Mouse (Mus musculus) gastrocnemius, postnatal 36 days (tissue): ENCODE data around the gene Rab11fip4. TPM values are rescaled to one million over a fixed set of nuclear protein-coding genes. Genes with fewer than 3 reads are reported as not detected.
"Not testable (repeated sequence)": the region's sequence is repeated elsewhere in the genome, so short reads cannot be mapped to it uniquely, and the experiment has no call there.

Source experiments
- DNase-seq, 2 experiments: peaks; one replicate each; pipeline ENCODE4 v3.0.0; 2022
- intact Hi-C: fragments of 180-260 bp; cut with DNase I; formaldehyde crosslinking; loops from one replicate; pipeline ENCODE4 v1.15.1; 2025
- total RNA-seq, 2 experiments: library from RNA; stranded (reverse); gene quantifications; 2 replicates each; pipeline ENCODE4 v1.2.3; 2021

Gene Rab11fip4
- total RNA-seq, 2 experiments from 2014 or later, result 0.44 to 0.77 TPM

DNA sequence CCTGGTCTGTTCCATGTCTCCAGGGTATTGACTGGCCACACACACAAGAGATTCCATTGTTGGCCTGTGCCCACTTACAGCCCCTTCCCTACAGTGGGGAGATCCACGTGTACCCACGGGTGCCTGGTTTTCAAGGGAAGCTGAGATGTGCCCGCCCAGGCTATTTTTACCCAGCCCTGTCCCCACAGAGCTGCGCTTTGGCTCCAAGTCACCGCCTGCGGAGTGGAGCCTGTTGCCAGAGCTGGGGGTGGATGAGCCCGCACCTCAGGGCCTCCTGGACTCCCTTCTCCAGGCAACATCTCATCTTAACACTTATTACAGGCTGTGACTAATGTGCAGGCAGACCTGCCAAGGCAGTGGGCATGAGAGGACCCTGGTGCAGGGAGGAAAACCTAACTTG lies 83.6 kb downstream of the Rab11fip4 start:
- peak in 1 of 2 experiments; percentile 36 for DNase-seq
- intact Hi-C loops, result no loop called here

DNA sequence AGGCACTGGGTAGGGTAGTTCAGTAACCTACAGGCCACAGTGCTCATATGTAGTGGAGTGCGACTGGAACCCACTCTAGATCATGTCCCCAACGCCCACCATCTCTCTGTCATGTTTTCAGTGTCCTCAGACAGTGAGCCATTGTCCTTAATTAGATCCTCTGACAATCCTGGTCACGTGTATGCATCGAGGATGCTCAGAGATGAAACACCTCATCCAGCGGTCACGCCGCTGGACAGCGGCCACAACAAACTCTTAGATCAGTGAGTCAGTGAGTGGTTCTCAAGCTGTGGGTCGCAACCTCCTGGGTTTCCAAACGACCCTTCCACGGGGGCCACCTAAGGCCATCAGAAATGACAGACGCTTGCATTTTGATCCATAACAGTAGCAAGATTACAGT lies 84.3 kb downstream of the Rab11fip4 start:
- DNase-seq, result no peak
- intact Hi-C loops, result no loop called here

DNA sequence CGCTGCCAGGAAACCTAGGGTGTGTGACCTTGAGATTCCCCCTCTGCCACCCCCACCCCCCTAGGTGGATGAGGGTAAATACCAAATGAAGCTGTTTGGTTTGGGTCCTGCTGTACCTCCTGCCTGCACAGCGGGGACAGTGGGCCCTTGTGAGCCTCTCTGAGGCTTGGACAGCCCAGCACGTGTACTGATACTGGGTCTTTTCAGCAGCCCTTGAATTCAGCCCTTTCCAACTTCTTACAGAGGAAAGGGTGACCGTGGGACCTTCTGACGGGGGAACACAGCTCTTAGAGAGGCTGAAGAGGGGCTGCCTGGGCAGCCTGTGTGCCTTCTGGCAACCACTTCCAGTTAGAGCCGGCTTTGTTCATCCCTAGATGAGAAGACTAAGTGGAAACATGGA lies 85.0 kb downstream of the Rab11fip4 start:
- no peak for DNase-seq
- intact Hi-C loops, result no loop called here

- no peak for DNase-seq
- intact Hi-C loops, result no loop called here
These were observed 85.5 kb downstream of the Rab11fip4 start for GRCm38 (mm10) chr11:79676483-79676967.

DNA sequence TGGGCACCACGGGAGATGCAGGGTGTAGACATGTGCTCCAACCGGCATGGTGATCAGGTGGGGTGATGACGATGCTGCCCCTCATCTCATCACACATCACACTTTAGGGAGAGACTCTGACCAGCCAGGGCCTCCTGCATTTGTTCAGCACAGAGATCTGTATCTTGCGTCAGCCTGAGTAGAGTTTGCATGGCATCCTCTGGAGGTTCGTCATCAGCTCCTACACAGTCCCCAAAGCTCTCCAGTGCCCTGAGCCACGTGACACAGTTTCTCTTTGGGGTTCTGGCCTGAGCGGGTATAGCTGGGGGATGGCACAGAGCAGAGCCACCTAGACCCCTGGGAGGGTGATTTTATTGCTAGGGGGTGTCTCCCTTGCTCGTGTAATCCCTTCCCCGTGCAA lies 86.4 kb downstream of the Rab11fip4 start:
- intact Hi-C loops, result no loop called here
- DNase-seq, result no peak

- intact Hi-C loops, result no loop called here
- DNase-seq, result no peak
These were observed 87.5 kb downstream of the Rab11fip4 start for GRCm38 (mm10) chr11:79678363-79679153.

- no peak for DNase-seq
- intact Hi-C loops, result no loop called here
These were observed 88.9 kb downstream of the Rab11fip4 start for GRCm38 (mm10) chr11:79679929-79680328.

DNA sequence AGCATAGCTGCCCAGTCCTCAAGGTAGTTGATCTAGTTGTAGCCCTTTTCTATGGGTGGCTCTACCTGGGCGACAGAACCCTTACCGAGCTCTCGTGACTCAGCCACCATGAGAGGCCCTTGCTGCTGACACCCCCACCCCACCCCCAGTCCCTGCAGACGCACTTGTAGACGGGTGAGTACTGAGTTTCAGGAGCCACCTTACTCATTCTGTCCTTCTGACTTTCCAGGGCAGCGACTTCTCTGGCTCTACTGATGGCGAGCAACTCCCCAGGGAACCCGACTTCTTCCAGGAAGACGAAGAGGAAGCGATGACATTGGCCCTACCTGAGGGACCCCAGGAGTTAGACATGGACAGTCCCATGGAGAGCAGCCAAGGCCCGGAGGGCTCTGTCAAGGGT lies 89.5 kb downstream of the Rab11fip4 start:
- DNase-seq, result no peak
- intact Hi-C loops, result no loop called here

- no peak for DNase-seq
- intact Hi-C loops, result no loop called here
These were observed 90.2 kb downstream of the Rab11fip4 start for GRCm38 (mm10) chr11:79681182-79681581.

DNA sequence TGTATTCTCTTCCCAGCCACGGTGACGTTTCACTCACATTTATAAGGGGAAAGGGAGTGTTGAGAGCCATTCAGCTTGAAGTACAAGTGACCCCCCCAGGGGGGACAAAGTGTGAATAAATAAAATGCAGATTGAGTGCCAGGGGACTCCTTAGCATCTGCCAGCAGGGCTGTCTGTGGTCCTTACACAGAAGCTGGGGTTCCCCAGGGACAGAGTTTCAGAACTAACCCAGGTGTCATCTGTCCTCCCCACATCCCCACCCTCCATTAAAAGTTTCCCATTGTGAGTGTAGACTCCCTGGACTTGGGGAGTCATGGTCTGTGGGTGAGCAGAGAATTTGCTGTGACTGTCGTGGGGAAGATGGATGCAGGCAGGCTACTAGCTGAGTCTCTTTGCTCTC lies 90.8 kb downstream of the Rab11fip4 start:
- intact Hi-C loops, result no loop called here
- no peak for DNase-seq

- DNase-seq, result no peak
- intact Hi-C loops, result loop anchor here (2.0 to 5.0 kb wide), 2 partner anchors 98 to 277 kb away; partner anchors contain the start of gene Utp6
These were observed 94.1 kb downstream of the Rab11fip4 start for GRCm38 (mm10) chr11:79685109-79685508.

DNA sequence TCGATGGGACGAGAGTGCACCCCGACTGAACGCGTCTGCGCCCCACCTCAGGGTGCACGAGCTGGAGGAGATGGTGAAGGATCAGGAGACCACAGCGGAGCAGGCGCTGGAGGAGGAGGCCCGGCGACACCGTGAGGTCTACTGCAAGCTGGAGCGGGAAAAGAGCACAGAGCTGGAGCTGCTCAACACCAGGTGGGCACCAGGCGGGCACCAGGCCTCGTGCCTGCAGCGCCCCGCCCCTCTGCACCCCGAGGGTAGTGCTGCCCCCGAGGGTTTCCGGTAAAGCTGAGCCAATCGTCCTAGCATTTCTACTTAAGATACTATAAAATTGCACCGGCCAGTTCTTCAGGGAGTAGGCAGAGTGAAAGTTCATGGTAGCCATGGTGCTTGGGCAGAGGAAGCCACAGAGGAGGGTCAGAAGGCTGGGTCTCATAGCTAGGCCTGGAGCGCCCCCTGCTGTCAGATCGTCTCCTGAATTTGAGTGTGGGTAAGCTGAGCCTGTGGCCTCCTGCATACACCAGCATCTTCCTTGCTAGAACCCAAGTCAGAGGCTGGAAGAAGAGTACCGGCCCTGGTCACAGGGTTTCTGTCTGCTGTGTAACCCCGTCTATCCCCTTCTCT lies 95.6 kb downstream of the Rab11fip4 start:
- intact Hi-C loops, result loop anchor here (5.0 kb wide), 1 partner anchor 276 kb away; the partner anchor contains the start of gene Utp6
- peak; percentile 84 to 91 for DNase-seq

GRCm38 (mm10) chr11:79689916-79690315 lies 98.9 kb downstream of the Rab11fip4 start:
- no peak for DNase-seq
- intact Hi-C loops, result loop anchor here (5.0 kb wide), 1 partner anchor 272 kb away; the partner anchor contains the start of gene Utp6

DNA sequence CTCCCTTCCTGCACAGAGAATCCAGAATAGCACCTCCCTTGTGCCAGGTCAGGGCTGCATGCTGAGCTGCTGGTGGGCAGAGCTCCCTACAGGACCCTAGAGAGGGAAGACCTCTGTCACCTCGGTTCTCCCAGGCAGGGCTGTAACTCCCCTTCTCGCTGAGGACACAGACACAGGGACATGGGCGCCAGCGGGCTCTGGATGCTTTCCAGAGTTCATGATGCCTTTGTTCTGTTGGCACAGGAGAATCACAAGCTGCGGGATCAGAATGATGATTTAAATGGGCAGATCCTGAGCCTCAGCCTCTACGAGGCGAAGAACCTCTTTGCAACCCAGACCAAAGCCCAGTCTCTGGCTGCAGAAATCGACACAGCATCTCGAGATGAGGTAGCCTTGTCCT lies 100.5 kb downstream of the Rab11fip4 start:
- intact Hi-C loops, result no loop called here
- no peak for DNase-seq

DNA sequence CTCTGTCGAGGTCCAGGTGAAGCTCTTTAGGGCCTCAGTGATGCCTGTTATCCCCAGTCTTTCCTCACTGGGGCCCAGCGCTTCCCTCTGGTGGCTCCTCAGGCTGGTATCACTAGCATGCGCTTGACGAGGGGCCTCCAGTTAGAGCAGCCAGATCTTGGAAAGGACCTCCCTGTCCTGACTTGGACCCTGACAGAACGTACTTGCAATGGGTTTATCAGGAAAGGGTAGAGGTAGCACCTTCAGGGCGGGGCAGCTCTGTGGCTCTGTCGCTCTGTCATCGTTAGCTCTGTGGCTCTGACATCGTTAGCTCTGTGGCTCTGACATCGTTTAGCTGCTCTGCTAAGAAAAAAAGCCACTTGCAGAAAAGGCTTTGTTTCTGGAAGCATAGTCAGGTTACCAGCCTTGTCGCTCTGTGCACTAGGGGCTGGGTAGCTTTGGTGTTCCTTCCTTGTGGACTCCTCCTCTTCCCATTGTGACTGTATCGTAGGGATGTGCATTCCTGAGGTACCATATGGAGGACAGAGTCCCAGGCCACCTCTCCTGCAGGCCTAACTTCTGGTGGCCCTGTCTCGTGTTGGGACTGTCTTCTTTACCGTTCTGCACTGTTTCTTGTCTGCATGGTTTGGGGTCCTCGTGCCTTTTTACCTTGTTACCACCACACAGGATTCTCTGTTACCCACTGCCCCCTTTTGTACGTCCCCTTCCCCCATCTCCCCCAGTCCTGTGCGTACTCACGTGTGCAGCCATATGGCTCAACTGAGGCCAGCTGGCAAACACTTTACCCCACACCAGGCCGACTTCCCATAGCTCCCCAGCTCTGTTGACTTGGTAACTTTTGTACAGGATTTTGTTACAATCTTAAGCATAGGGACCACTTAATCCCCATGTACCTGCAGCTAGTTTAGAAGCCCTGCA lies 105.6 kb downstream of the Rab11fip4 start:
- intact Hi-C loops, result no loop called here
- DNase-seq, result no peak

DNA sequence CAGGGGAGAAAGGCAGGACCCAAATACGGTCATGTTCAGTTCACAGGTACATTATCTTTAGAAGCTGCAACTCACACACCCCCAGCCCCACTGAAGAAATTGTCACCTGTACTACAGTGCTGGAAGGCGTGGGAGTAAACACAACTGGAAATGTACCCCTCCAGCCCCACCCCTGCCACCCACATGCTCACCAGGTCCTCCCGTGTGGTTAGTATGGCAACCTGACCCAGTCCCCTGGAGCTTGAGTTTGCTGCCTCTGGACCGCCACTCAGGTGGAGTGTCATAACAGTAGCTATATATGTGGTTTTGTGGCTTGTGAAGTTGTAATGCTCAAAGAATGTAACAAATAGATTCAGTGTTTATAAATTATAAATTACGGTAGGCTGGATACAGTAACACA lies 107.1 kb downstream of the Rab11fip4 start:
- intact Hi-C loops, result no loop called here
- no peak for DNase-seq

DNA sequence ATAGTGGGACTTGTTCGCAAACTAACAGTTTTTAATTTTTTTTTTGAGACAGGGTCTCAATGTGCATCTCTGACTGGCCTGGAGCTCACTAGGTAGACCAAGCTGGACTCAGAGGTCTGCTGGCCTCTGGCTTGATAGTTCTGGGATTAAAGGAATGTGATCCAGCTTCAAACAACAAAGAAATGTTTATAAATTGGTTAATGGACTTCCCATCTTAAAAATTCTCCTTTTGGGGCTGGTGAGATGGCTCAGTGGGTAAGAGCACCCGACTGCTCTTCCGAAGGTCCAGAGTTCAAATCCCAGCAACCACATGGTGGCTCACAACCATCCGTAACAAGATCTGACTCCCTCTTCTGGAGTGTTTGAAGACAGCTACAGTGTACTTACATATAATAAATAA lies 107.5 kb downstream of the Rab11fip4 start:
- intact Hi-C loops, result not testable (repeated sequence)

DNA sequence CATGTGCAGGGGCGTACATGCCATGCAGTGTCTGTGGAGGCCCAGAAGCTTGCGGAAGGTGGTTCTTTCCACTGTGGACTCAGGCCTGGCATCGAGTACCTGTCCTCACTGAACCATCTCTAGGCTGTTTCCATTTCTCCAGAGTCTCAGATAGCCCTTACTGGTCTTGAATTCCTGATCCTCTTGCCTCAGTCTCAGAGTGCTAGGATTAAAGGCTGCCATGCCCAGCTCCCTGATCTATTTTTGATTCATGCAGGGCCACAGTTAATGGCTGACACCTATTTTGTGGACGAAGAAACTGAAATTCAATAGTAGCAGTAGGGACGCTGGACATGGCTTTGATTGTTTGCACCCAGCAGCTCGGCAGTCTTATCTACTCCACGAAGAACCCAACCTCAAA lies 110.5 kb downstream of the Rab11fip4 start:
- DNase-seq, result no peak

More for the DNA sequence above, 107.5 kb downstream of the Rab11fip4 start:
- not testable (repeated sequence) for DNase-seq

DNA sequence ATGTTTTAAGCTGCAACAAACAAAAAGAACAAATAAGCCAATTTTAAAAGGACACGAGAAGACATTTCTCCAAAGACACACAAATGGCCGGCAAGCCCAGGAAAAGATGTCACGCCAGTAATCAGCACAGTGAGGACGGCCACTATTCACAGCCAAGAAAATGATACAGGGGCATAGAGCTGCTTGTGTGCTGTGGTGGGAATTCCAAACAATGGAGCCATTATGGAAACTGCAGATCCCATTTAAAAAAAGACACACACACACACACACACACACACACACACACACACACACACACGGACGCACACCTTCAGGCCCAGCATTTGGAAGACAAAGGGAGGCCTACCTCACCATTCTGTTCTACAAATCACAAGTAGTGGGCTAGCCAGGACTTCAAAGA lies 111.1 kb downstream of the Rab11fip4 start:
- intact Hi-C loops, result no loop called here
- DNase-seq, result no peak

More for the DNA sequence above, 110.5 kb downstream of the Rab11fip4 start:
- intact Hi-C loops, result no loop called here

DNA sequence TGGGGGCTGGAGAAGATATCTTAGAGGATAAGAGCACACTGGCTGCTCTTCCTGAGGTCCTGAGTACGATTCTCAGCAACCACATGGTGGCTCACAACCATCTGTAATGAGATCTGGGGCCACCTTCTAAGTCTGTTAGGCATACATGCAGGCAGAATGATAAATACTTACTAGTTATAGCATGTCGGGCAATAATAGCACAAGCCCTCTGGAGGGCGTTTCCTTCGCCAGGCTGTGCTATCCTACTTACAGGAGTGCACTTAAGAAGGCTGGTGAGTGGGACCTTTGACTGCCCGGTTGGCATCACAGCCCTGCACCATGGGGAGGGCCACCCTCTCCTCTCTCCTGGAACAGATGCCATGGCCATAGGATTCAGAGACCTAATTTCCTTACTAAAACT lies 112.4 kb downstream of the Rab11fip4 start:
- no peak for DNase-seq
- intact Hi-C loops, result no loop called here

DNA sequence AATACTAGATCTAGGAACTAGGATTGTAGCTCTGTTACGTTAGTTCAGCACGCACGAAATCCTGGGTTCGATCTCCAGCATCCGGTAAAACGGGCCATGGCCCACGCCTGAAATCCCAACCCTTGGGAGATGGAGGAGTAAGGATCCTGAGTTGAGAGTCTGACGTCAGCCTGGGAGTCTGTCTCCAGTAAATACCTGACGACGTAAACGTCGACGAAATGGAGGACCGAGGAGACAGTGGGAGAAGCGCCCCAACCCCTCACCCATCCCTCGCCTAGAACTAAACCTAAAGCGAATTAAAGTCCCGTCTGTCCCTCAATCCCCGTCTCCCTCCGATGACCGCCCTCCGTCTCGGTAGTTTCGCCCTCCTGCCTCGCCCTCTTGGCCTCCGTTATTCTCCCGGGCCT lies 112.9 kb downstream of the Rab11fip4 start:
- DNase-seq, result no peak
- intact Hi-C loops, result loop anchor here (2.0 kb wide), 1 partner anchor 89 kb away; no protein-coding TSS in a partner anchor
